Mouse (Mus musculus) lung, embryonic 15.5 days (tissue): ENCODE data around the gene Gm10283. TPM values are rescaled to one million over a fixed set of nuclear protein-coding genes. Genes with fewer than 3 reads are reported as not detected.
"Not testable (repeated sequence)": the region's sequence is repeated elsewhere in the genome, so short reads cannot be mapped to it uniquely, and the experiment has no call there.

Source experiments
- ATAC-seq: fragments of 200-750 bp; cut with Nextera tagmentation; 2 replicates; pipeline ENCODE4 v1.8.0; 2017; ENCODE audit warnings: moderate number of reproducible peaks, borderline replicate concordance; ENCODE audit not compliant: low FRiP score, low TSS enrichment; ENCODE audit errors: extremely low read depth
- H3K27ac ChIP-seq: fragments of 300-500 bp; sonication (generic); 2 replicates; pipeline ENCODE4 v1.5.1; 2015; ENCODE audit warnings: moderate library complexity, mild to moderate bottlenecking, inconsistent platforms
- H3K27me3 ChIP-seq: fragments of 300-500 bp; sonication (generic); 2 replicates; pipeline ENCODE4 v1.6.1; 2015; ENCODE audit warnings: inconsistent platforms
- H3K36me3 ChIP-seq: fragments of 300-500 bp; sonication (generic); 2 replicates; pipeline ENCODE4 v1.6.1; 2015; ENCODE audit warnings: inconsistent platforms
- H3K4me1 ChIP-seq: fragments of 300-500 bp; sonication (generic); 2 replicates; pipeline ENCODE4 v1.6.1; 2015; ENCODE audit warnings: inconsistent platforms
- H3K4me2 ChIP-seq: fragments of 300-500 bp; sonication (generic); 2 replicates; pipeline ENCODE4 v1.6.1; 2015; ENCODE audit warnings: inconsistent platforms, mild to moderate bottlenecking, moderate library complexity
- H3K4me3 ChIP-seq: fragments of 300-500 bp; sonication (generic); 2 replicates; pipeline ENCODE4 v1.5.1; 2015; ENCODE audit warnings: mild to moderate bottlenecking, inconsistent platforms
- H3K9ac ChIP-seq: fragments of 300-500 bp; sonication (generic); 2 replicates; pipeline ENCODE4 v1.6.1; 2015; ENCODE audit warnings: inconsistent platforms
- H3K9me3 ChIP-seq: fragments of 300-500 bp; sonication (generic); 2 replicates; pipeline ENCODE4 v1.6.1; 2016; ENCODE audit warnings: inconsistent platforms
- WGBS: fragments of 180-500 bp; shearing (Covaris S2); methylation state at CpG from one replicate; pipeline ENCODE4 v1.1.7; 2015; 5-methylcytosine and 5-hydroxymethylcytosine counted together
- polyA plus RNA-seq: library from polyadenylated mRNA; unstranded; fragments of >200 nt; fragmentation: Nextera tagmentation; extraction: Ambion mirVana; gene quantifications from 2 replicates; pipeline ENCODE4 v1.2.1, GENCODE M21; 2015

Gene Gm10283
- not detected in 2 replicates for polyA plus RNA-seq

GRCm38 (mm10) chr8:60503098-60503497, at the start of gene Gm10283:
Gm10283 (minus strand) TSS chr8:60503198.
- WGBS = 21% methylated on average over 2 of the region's 2 CpGs
- H3K4me2 ChIP-seq = no peak within 1 kb of the TSS
- no peaks in the 10 kb centered on the region for H3K27me3 ChIP-seq
- H3K36me3 ChIP-seq = no peaks in the 10 kb centered on the region
- H3K9ac ChIP-seq = no peak within 1 kb of the TSS
- H3K27ac ChIP-seq = no peak within 1 kb of the TSS
- no peak for ATAC-seq
- peaks cover 8% of the 10 kb centered on the region; the same call in 1 of the 2 replicates for H3K4me1 ChIP-seq
- no peak within 1 kb of the TSS for H3K4me3 ChIP-seq
- no peaks in the 10 kb centered on the region for H3K9me3 ChIP-seq

GRCm38 (mm10) chr8:60534945-60535344, 31.9 kb upstream of the Gm10283 start:
- Histone ChIP-seq H3K4me2 (no peak overlapping the region), H3K4me1 (no peaks in the 10 kb centered on the region), H3K27me3 (no peaks in the 10 kb centered on the region), H3K9me3 (no peaks in the 10 kb centered on the region), H3K9ac (no peak overlapping the region), H3K36me3 (no peaks in the 10 kb centered on the region), H3K27ac (no peak overlapping the region), H3K4me3 (no peak overlapping the region)
- ATAC-seq = no peak
- 45% methylated on average over 2 of the region's 2 CpGs for WGBS

DNA sequence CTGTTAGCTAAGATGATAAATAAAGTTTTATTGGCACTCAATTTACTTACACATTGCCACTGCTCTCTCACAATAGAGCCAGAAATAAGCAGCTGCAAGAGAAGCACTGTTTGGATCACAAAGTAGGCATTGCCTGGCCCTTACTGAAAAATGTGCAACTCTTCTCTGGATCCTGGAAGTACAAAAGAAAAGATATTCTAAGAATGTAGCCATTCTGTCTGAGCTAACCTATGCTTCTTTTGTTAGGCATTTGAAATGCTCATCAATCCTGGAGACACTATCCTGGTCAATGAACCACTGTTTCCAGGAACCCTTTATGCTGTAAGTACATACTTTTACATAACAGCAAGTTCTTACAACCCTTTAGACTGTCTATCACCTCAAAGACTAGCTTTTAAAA, 15.3 kb upstream of the Gm10283 start:
- no peaks in the 10 kb centered on the region for H3K27me3 ChIP-seq
- H3K27ac ChIP-seq = no peak overlapping the region
- no peaks in the 10 kb centered on the region for H3K36me3 ChIP-seq
- H3K9me3 ChIP-seq = no peaks in the 10 kb centered on the region
- no peak for ATAC-seq
- H3K4me3 ChIP-seq = no peak overlapping the region
- H3K4me1 ChIP-seq = no peaks in the 10 kb centered on the region
- no peak overlapping the region for H3K9ac ChIP-seq
- no peak overlapping the region for H3K4me2 ChIP-seq

GRCm38 (mm10) chr8:60505653-60506521, 2.9 kb upstream of the Gm10283 start, which contains the start of gene Aadat:
Aadat (plus strand) TSS chr8:60505932.
- peak; percentile 90 for ATAC-seq

DNA sequence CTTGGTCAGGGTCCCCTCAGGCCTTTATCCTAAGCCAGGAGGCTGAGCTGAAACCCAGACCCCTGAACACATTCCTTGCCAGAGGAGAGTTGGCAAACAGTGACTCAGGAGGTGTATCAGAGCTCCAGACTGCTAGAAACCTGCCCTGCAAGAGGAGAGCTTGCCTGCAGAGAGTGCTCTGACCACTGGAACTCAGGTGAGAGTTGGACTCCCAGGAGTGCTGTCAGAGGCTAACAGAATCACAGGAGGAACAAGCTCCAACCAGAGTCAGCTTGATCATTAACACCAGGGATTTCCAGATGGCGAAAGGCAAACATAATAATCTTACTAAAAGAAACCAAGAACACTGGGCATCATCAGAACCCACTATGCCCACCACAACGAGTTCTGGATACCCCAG, 8.0 kb downstream of the Gm10283 start:
- not testable (repeated sequence) for H3K27me3 ChIP-seq, H3K9me3 ChIP-seq, H3K4me3 ChIP-seq, H3K4me1 ChIP-seq, H3K9ac ChIP-seq, ATAC-seq, H3K36me3 ChIP-seq, H3K27ac ChIP-seq, H3K4me2 ChIP-seq
- WGBS = 54% methylated on average over 2 of the region's 2 CpGs

More at GRCm38 (mm10) chr8:60505653-60506521, 2.9 kb upstream of the Gm10283 start, which contains the start of gene Aadat:
- Histone ChIP-seq H3K4me3 (peak within 1 kb of the TSS; percentile 46), H3K36me3 (no peaks in the 10 kb centered on the region), H3K4me1 (peaks cover 8% of the 10 kb centered on the region; the same call in 1 of the 2 replicates), H3K27me3 (no peaks in the 10 kb centered on the region), H3K9ac (peak within 1 kb of the TSS; percentile 46), H3K27ac (no peak within 1 kb of the TSS), H3K9me3 (no peaks in the 10 kb centered on the region), H3K4me2 (peak within 1 kb of the TSS; percentile 90)
- 3% methylated on average over 25 of the region's 25 CpGs for WGBS

DNA sequence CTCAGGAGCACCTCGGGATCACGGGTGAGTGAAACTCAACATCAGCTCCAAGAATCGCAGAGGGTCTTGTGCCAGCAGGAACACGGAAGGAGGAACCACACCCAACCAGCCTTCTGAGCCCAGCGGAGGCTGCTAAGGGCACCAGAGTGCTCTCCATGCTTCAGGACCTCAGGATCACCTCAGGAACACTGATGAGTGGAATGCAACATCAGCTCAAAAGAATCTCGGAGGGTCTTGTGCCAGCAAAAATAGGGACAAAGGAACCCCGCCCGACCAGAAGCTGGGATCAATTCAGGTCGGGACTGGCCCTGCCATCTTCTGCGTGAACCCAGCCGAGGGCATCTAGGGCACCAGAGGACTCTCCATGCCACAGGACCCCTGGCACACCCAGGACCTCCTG, 8.4 kb downstream of the Gm10283 start:
- no peaks in the 10 kb centered on the region for H3K27me3 ChIP-seq
- no peaks in the 10 kb centered on the region for H3K4me1 ChIP-seq
- 81% methylated on average over 11 of the region's 11 CpGs for WGBS
- no peaks in the 10 kb centered on the region for H3K9me3 ChIP-seq
- no peaks in the 10 kb centered on the region for H3K36me3 ChIP-seq
- H3K27ac ChIP-seq = no peak overlapping the region
- H3K4me2 ChIP-seq = no peak overlapping the region
- no peak overlapping the region for H3K9ac ChIP-seq
- no peak overlapping the region for H3K4me3 ChIP-seq
- no peak for ATAC-seq

DNA sequence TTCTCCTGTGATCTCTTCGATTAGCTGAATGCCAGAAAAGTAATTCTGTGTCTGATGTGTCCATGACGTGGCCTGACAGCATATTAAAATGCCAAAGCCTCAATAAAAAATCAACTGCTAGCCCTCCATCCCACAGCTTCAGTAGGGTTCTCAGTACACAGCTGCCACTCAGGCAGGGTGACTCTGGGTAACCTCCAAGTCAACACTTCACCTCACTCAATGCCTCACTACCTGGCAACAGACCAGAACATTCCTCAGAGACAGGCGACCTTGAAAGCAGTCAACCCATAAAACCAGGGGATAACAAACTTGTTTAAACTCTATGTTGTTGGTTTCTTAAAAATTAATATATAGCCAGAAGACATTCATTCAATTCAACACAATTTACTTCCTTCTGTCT, 10.5 kb downstream of the Gm10283 start:
- Histone ChIP-seq H3K9me3 (no peaks in the 10 kb centered on the region), H3K4me3 (no peak overlapping the region), H3K4me2 (no peak overlapping the region), H3K4me1 (no peaks in the 10 kb centered on the region), H3K27me3 (no peaks in the 10 kb centered on the region), H3K27ac (no peak overlapping the region), H3K36me3 (no peaks in the 10 kb centered on the region), H3K9ac (no peak overlapping the region)
- ATAC-seq = no peak
- 25% methylated on average over 3 of the region's 3 CpGs for WGBS

DNA sequence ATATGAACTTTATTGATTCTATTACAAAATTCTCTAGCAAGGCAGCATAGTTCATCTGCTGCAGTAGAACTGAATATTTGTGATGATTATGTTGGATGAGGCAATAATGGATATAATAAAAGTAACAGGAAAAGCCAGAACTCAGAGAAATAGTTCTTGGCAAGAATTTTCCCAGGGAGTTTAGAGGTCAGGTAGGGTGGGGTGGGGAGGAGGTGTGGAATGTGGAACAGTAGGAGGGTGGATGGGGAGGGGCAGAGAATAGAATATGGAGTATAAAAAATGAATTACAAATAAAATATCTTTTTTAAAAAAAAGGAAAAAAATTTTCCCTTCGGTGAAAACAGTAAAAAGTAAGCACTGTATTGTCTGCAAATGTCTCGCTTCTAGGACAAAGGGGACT, 11.1 kb downstream of the Gm10283 start:
- ATAC-seq = no peak
- H3K36me3 ChIP-seq = no peaks in the 10 kb centered on the region
- H3K9me3 ChIP-seq = no peaks in the 10 kb centered on the region
- no peak overlapping the region for H3K9ac ChIP-seq
- no peak overlapping the region for H3K27ac ChIP-seq
- H3K4me3 ChIP-seq = no peak overlapping the region
- no peaks in the 10 kb centered on the region for H3K27me3 ChIP-seq
- no peaks in the 10 kb centered on the region for H3K4me1 ChIP-seq
- H3K4me2 ChIP-seq = no peak overlapping the region
- 78% methylated on average over 2 of the region's 2 CpGs for WGBS

- Histone ChIP-seq H3K4me3 (no peak overlapping the region), H3K27ac (no peak overlapping the region), H3K36me3 (no peaks in the 10 kb centered on the region), H3K9me3 (no peaks in the 10 kb centered on the region), H3K4me1 (no peaks in the 10 kb centered on the region), H3K9ac (no peak overlapping the region), H3K27me3 (no peaks in the 10 kb centered on the region), H3K4me2 (no peak overlapping the region)
- WGBS = 75% methylated on average over 2 of the region's 2 CpGs
- no peak for ATAC-seq
Observed at GRCm38 (mm10) chr8:60490147-60490546, 12.9 kb downstream of the Gm10283 start.

- Histone ChIP-seq H3K27me3 (no peaks in the 10 kb centered on the region), H3K4me3 (no peak overlapping the region), H3K4me2 (no peak overlapping the region), H3K27ac (no peak overlapping the region), H3K9ac (no peak overlapping the region), H3K9me3 (no peaks in the 10 kb centered on the region), H3K36me3 (no peaks in the 10 kb centered on the region), H3K4me1 (no peaks in the 10 kb centered on the region)
- 36% methylated on average over 15 of the region's 15 CpGs for WGBS
- ATAC-seq = no peak
Observed at GRCm38 (mm10) chr8:60466686-60467335, 36.2 kb downstream of the Gm10283 start.

DNA sequence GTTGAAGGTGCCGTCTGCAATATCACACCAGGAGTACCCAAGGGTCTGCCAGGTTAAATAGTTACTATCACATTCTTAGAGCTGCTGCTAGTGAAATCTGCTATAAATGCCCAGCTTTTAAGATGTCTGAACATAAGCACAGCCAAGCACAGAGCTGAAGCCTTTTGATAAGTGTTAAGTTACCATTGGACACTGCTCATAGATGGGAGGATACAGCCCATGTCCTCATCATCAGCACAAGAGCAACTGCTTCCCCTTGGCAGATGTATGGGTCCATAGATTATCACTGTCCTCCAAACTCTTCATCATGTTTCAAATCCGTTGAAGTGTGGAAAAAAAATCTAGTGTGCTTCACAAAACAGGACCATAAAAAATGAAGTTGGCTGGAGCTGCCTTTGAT, 53.7 kb downstream of the Gm10283 start:
- no peak overlapping the region for H3K27ac ChIP-seq
- whole genome bisulfite sequencing = 58% methylated on average over 2 of the region's 2 CpGs
- no peaks in the 10 kb centered on the region for H3K4me1 ChIP-seq
- H3K36me3 ChIP-seq = no peaks in the 10 kb centered on the region
- H3K9me3 ChIP-seq = no peaks in the 10 kb centered on the region
- no peak for ATAC-seq
- no peak overlapping the region for H3K4me2 ChIP-seq
- no peaks in the 10 kb centered on the region for H3K27me3 ChIP-seq
- no peak overlapping the region for H3K4me3 ChIP-seq
- H3K9ac ChIP-seq = no peak overlapping the region

DNA sequence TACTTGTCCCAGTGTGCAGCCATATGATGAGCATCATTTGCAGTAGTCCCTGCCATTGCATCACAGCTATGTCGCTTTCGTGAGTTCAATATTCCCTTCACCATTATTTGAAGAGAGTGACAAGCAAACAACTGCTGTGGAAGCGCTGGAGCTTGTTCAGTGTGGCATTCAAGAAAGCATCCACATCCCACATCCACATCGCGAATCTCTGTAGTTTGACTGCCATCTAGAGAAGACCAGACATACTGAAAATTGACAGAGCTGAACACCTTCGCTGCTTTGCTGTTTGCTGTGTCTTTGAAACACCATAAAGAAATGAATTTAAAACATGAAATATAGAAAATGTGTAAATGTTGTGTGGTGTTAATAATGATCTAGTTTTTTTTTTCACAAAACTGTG, 58.0 kb downstream of the Gm10283 start:
- H3K36me3 ChIP-seq = no peaks in the 10 kb centered on the region
- H3K4me2 ChIP-seq = no peak overlapping the region
- H3K4me3 ChIP-seq = no peak overlapping the region
- H3K27me3 ChIP-seq = no peaks in the 10 kb centered on the region
- no peaks in the 10 kb centered on the region for H3K9me3 ChIP-seq
- H3K9ac ChIP-seq = no peak overlapping the region
- H3K4me1 ChIP-seq = no peaks in the 10 kb centered on the region
- no peak overlapping the region for H3K27ac ChIP-seq
- ATAC-seq = no peak
- 67% methylated on average over 6 of the region's 6 CpGs for WGBS
